22 mouse cellular contexts compared by ENCODE assay signal in the genomic region with DNA sequence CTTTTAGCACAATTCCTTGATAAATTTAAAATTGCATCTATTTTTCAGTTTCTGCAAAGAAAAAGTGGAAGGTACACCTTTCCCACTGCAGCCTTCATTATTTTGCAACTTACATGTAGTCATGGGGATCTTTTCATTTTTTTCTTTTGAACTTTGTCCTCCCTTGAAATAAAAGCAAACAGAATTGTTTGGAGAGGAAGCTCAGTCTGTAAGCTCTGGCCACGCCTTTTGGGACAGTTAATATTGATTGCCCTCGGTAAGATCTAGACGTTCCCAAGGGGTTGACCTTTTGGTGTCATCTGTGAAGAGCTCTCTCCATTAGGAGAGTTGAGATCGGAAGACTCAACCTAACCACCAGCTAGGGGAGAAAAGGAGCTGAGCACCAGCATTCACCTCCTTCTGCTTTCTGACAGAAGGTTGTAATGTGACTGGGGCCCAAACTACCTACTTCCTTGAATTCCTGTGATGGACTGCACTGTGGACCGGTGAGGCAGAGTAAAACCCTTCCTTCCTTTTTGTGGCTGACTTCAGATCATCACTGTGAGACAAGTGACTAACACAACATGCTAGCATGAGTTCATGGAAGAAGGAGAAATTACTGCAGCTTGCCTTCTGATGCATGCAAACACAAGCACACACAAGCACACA.
DNase-seq lines count a peak whose midpoint lies in the region; ATAC-seq and TF ChIP-seq lines count a peak whose summit lies in the region.
"Had no signal": no experiment of that assay in that cellular context is flagged by ENCODE, and none has a peak within 500 bp of the region (broad histone marks: within the 10 kb centered on the region; RNA-seq: fewer than 3 reads in every experiment).

No protein-coding gene starts in this region.

- no peak overlapping the region for H3K9ac ChIP-seq in kidney, embryonic 14.5 days (ENCODE audit: low read depth, low read length)
- no peak overlapping the region for H3K9ac ChIP-seq in intestine, postnatal 0 days (ENCODE audit: low read depth, low read length)
- H3K9ac ChIP-seq in liver, postnatal 0 days (replicated peaks): no peak overlapping the region
- H3K9ac ChIP-seq: forebrain, embryonic 13.5 days; forebrain, postnatal 0 days; heart, embryonic 13.5 days had no signal

- TF ChIP-seq POLR2A in kidney, adult 2 months (IDR thresholded peaks at IDR 0.05; ENCODE audit: low read depth, low read length): no peak

- H3K27me3 ChIP-seq in kidney, adult 2 months (replicated peaks; ENCODE audit: control insufficient read depth, insufficient read depth, low read length): no peaks in the 10 kb centered on the region
- H3K27me3 ChIP-seq in kidney, embryonic 14.5 days (ENCODE audit: control insufficient read depth, insufficient read depth, low read length): no peaks in the 10 kb centered on the region
- no peaks in the 10 kb centered on the region for H3K27me3 ChIP-seq in intestine, postnatal 0 days (replicated peaks; ENCODE audit: control insufficient read depth, insufficient read depth, low read length)
- no peaks in the 10 kb centered on the region for H3K27me3 ChIP-seq in liver, postnatal 0 days (ENCODE audit: insufficient read depth, low read length)
- H3K27me3 ChIP-seq: forebrain, embryonic 13.5 days; heart, embryonic 13.5 days had no signal

- H3K4me2 ChIP-seq in kidney, embryonic 14.5 days (replicated peaks; ENCODE audit: low read depth, low read length): no peak overlapping the region
- H3K4me2 ChIP-seq in intestine, postnatal 0 days (replicated peaks; ENCODE audit: low read depth): no peak overlapping the region
- H3K4me2 ChIP-seq in liver, postnatal 0 days (ENCODE audit: low read depth, low read length): no peak overlapping the region
- H3K4me2 ChIP-seq: forebrain, embryonic 13.5 days; heart, embryonic 13.5 days had no signal

- H3K27ac ChIP-seq in kidney, adult 2 months (ENCODE audit: insufficient read depth, low read depth, low read length): no peak overlapping the region
- no peak overlapping the region for H3K27ac ChIP-seq in kidney, embryonic 14.5 days (ENCODE audit: low read depth, low read length)
- H3K27ac ChIP-seq in intestine, postnatal 0 days (ENCODE audit: low read depth, low read length): no peak overlapping the region
- H3K27ac ChIP-seq in liver, postnatal 0 days (ENCODE audit: low read depth): 0 out of 2 replicates have a peak overlapping the region, but pooled peaks have one; percentile 3
- H3K27ac ChIP-seq: embryonic facial prominence, embryonic 10.5 days; forebrain, embryonic 13.5 days; heart, embryonic 13.5 days had no signal

- no peak for ATAC-seq in kidney, embryonic 14.5 days (ENCODE audit: low FRiP score, low TSS enrichment)
- ATAC-seq in granulocyte monocyte progenitor cell, adult 5-6 weeks (replicated peaks; ENCODE audit: poor library complexity, severe bottlenecking): 0 out of 2 replicates have a peak, but pooled peaks have one; percentile 25
- peak; percentile 77 for ATAC-seq in intestine, postnatal 0 days
- ATAC-seq in liver, postnatal 0 days: peak; percentile 82
- ATAC-seq: CD4-positive, CD25-positive, alpha-beta regulatory T cell, adult 4 months; forebrain, embryonic 13.5 days; forebrain, postnatal 0 days had no signal

- no peaks in the 10 kb centered on the region for H3K4me1 ChIP-seq in kidney, adult 2 months (ENCODE audit: control insufficient read depth, insufficient read depth, low read length)
- H3K4me1 ChIP-seq in kidney, embryonic 14.5 days (ENCODE audit: control insufficient read depth, insufficient read depth, low read length): no peaks in the 10 kb centered on the region
- no peaks in the 10 kb centered on the region for H3K4me1 ChIP-seq in intestine, postnatal 0 days (replicated peaks; ENCODE audit: control insufficient read depth, insufficient read depth, low read length)
- H3K4me1 ChIP-seq in liver, postnatal 0 days (ENCODE audit: insufficient read depth): no peaks in the 10 kb centered on the region
- H3K4me1 ChIP-seq: embryonic facial prominence, embryonic 10.5 days; forebrain, embryonic 13.5 days; heart, embryonic 13.5 days had no signal

- DNase-seq in kidney, adult 2 months: peak; percentile 3
- DNase-seq in liver, postnatal 0 days: peak; percentile 18
- DNase-seq in embryo, embryonic 11 days: no peak
- no peak for DNase-seq in natural killer cell, adult 2 months (ENCODE audit: low spot score in 2 of 2)
- DNase-seq in adrenal gland, adult 18-20 months (ENCODE audit: low spot score in 2 of 2): no peak
- DNase-seq: adrenal gland, postnatal 14 days; B cell, adult 2 months; cerebellum, adult 18-20 months; cerebellum, adult 9-11 months; cerebellum, postnatal 36 days; forebrain, postnatal 0 days; gastrocnemius, postnatal 14 days; heart, adult 11 months; heart, postnatal 36 days had no signal

- H3K36me3 ChIP-seq in kidney, adult 2 months (ENCODE audit: control insufficient read depth, insufficient read depth, low read length): no peaks in the 10 kb centered on the region
- H3K36me3 ChIP-seq in kidney, embryonic 14.5 days (ENCODE audit: control insufficient read depth, insufficient read depth, low read length): no peaks in the 10 kb centered on the region
- H3K36me3 ChIP-seq in intestine, postnatal 0 days (ENCODE audit: control insufficient read depth, insufficient read depth): no peaks in the 10 kb centered on the region
- H3K36me3 ChIP-seq in liver, postnatal 0 days (replicated peaks; ENCODE audit: insufficient read depth, low read length): no peaks in the 10 kb centered on the region
- H3K36me3 ChIP-seq: embryonic facial prominence, embryonic 10.5 days; G1E; heart, embryonic 13.5 days had no signal

- H3K9me3 ChIP-seq in kidney, embryonic 14.5 days (ENCODE audit: control insufficient read depth, low read length): no peaks in the 10 kb centered on the region
- no peaks in the 10 kb centered on the region for H3K9me3 ChIP-seq in intestine, postnatal 0 days (ENCODE audit: control insufficient read depth)
- no peaks in the 10 kb centered on the region for H3K9me3 ChIP-seq in liver, postnatal 0 days (ENCODE audit: low read length)
- H3K9me3 ChIP-seq: embryonic facial prominence, embryonic 10.5 days; forebrain, embryonic 13.5 days; G1E; heart, embryonic 13.5 days had no signal

- WGBS in kidney, adult 2 months: 43% methylated on average over 5 of the region's 5 CpGs
- WGBS in kidney, embryonic 14.5 days: 53% methylated on average over 5 of the region's 5 CpGs
- 27% methylated on average over 5 of the region's 5 CpGs for WGBS in intestine, postnatal 0 days
- 34% methylated on average over 5 of the region's 5 CpGs for WGBS in liver, postnatal 0 days (ENCODE audit: insufficient replicate concordance)

- no peak for TF ChIP-seq CTCF in kidney, adult 2 months (conservative IDR thresholded peaks at IDR 0.05; ENCODE audit: insufficient read depth, insufficient read length, low read depth, low read length)
- no peak for TF ChIP-seq CTCF in intestine, postnatal 0 days (IDR thresholded peaks at IDR 0.05; ENCODE audit: low read depth)
- no peak for TF ChIP-seq CTCF in liver, postnatal 0 days (IDR thresholded peaks at IDR 0.05; ENCODE audit: low read depth)

- no peak overlapping the region for H3K4me3 ChIP-seq in kidney, adult 2 months (ENCODE audit: insufficient read depth, low read depth, low read length)
- no peak overlapping the region for H3K4me3 ChIP-seq in kidney, embryonic 14.5 days (ENCODE audit: low read length)
- H3K4me3 ChIP-seq in intestine, postnatal 0 days (ENCODE audit: low read depth, low read length): no peak overlapping the region
- no peak overlapping the region for H3K4me3 ChIP-seq in liver, postnatal 0 days (ENCODE audit: low read depth, low read length)
- H3K4me3 ChIP-seq: embryonic facial prominence, embryonic 10.5 days; forebrain, embryonic 13.5 days; heart, embryonic 13.5 days had no signal

- TF ChIP-seq EP300 in liver, postnatal 0 days (IDR thresholded peaks at IDR 0.05; ENCODE audit: low read depth): peak; percentile 20; the same call in 1 of the 2 replicates

Comparison
In these comparisons a context has a peak if more than half of its experiments do, and no peak if none do; other contexts are left out.
1. DNase-seq: peak in kidney, adult 2 months (single experiment) and liver, postnatal 0 days (single experiment); none in embryo, embryonic 11 days (single experiment), natural killer cell, adult 2 months (0 of 2) and adrenal gland, adult 18-20 months (0 of 2).